Mouse (Mus musculus): ENCODE measurements around the gene Pola1. TPM values are rescaled to one million over a fixed set of nuclear protein-coding genes. Genes with fewer than 3 reads are reported as not detected.
"Not testable (repeated sequence)": the region's sequence is repeated elsewhere in the genome, so short reads cannot be mapped to it uniquely, and the experiment has no call there.

Pola1 gene
- polyA plus RNA-seq, 1 experiment, result 4.8 TPM

GRCm38 (mm10) chrX:93429738-93430260, 202.2 kb downstream of the Pola1 start:
- H3K79me2 ChIP-seq (ENCODE audit: control insufficient read depth, insufficient read depth), result no peaks in the 10 kb centered on the region
- H3K4me3 ChIP-seq (ENCODE audit: insufficient read depth, poor library complexity, severe bottlenecking), result no peak overlapping the region
- H3K36me3 ChIP-seq (ENCODE audit: control insufficient read depth, insufficient read depth), result no peaks in the 10 kb centered on the region
- no peaks in the 10 kb centered on the region for H3K27me3 ChIP-seq (ENCODE audit: control insufficient read depth, insufficient read depth, insufficient read length)
- no peak overlapping the region for H3ac ChIP-seq (ENCODE audit: control insufficient read depth, insufficient read length, low read depth)
- TF ChIP-seq FOSL1 (IDR thresholded peaks at IDR 0.05; ENCODE audit: insufficient read depth, low read length, poor library complexity, severe bottlenecking), result no peak
- TF ChIP-seq CTCF (IDR thresholded peaks at IDR 0.05; ENCODE audit: control insufficient read depth, insufficient read depth, insufficient read length), result no peak
- no peak for TF ChIP-seq USF1 (IDR thresholded peaks at IDR 0.05; ENCODE audit: low read depth)
- TF ChIP-seq MYOD1 (IDR thresholded peaks at IDR 0.05; ENCODE audit: control insufficient read depth, insufficient read length, low read depth), result no peak
- TF ChIP-seq MAX (IDR thresholded peaks at IDR 0.05), result no peak
- TF ChIP-seq MYOG (IDR thresholded peaks at IDR 0.05; ENCODE audit: control insufficient read depth, extremely low read depth, insufficient read length), result no peak
- no peak for TF ChIP-seq CEBPB (IDR thresholded peaks at IDR 0.05; ENCODE audit: low read depth)
- H3K79me3 ChIP-seq (ENCODE audit: low read depth), result no peaks in the 10 kb centered on the region

DNA sequence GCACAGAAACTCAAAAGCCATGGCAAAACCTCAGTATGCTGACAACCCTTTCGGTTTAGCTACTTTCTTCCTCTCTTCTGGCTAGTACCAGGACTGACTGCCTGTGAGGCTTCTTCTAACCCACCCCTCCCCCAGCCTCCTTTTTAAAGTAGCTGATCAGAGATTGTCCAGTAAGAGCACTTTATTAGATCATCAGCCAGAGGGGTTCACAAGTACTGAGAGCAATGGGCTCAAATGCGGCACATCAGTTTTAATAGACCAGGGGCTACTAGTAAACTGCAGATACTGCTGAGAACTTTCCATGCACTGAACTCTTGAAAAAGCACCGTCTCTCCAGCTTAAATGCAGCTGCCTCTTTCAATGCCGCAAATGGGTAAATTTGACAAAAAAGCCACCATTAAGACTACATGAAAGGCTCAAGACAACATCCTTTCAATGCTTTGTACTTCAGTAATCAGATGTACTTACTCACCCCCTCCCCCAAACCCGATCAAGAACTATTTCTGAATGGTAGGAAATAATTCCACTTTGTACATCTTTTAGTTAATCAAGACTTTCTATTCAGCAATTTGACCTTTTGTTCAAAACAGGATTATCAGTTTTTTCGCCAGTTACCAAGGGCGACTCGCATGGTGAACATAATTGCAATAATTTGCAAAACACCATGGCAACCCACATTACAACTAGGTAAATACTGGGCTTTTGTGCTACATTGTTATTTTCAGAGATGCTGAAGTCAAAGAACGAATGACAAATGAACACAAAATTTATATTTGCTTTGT, 202.8 kb downstream of the Pola1 start:
- no peaks in the 10 kb centered on the region for H3K79me3 ChIP-seq (ENCODE audit: low read depth)
- no peaks in the 10 kb centered on the region for H3K36me3 ChIP-seq (ENCODE audit: control insufficient read depth, insufficient read depth)
- TF ChIP-seq CTCF (IDR thresholded peaks at IDR 0.05; ENCODE audit: control insufficient read depth, insufficient read depth, insufficient read length) (no peak), CEBPB (IDR thresholded peaks at IDR 0.05; ENCODE audit: low read depth) (no peak), FOSL1 (IDR thresholded peaks at IDR 0.05; ENCODE audit: insufficient read depth, low read length, poor library complexity, severe bottlenecking) (no peak), MYOD1 (IDR thresholded peaks at IDR 0.05; ENCODE audit: control insufficient read depth, insufficient read length, low read depth) (no peak), MYOG (IDR thresholded peaks at IDR 0.05; ENCODE audit: control insufficient read depth, extremely low read depth, insufficient read length) (no peak), USF1 (IDR thresholded peaks at IDR 0.05; ENCODE audit: low read depth) (no peak), MAX (IDR thresholded peaks at IDR 0.05) (no peak)
- no peak overlapping the region for H3K4me3 ChIP-seq (ENCODE audit: insufficient read depth, poor library complexity, severe bottlenecking)
- H3ac ChIP-seq (ENCODE audit: control insufficient read depth, insufficient read length, low read depth), result no peak overlapping the region
- no peaks in the 10 kb centered on the region for H3K79me2 ChIP-seq (ENCODE audit: control insufficient read depth, insufficient read depth)
- H3K27me3 ChIP-seq (ENCODE audit: control insufficient read depth, insufficient read depth, insufficient read length), result no peaks in the 10 kb centered on the region

DNA sequence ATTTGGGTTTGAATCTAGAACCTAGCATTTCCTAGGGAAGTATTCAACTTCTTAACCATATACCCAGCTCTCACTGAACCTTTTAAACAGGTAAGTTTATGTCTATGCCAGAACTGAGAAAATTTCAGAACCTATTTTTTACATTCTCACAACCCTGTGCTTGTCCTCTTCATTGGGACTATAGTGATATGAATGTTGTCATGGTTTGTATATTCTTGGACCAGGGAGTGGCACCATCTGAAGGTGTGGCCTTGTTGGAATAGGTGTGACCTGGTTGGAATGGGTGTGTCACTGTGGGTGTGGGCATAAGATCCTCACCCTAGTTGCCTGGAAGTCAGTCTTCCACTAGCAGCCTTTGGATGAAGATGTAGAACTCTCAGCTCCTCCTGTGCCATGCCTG, 231.1 kb downstream of the Pola1 start:
- not testable (repeated sequence) for H3K79me2 ChIP-seq (ENCODE audit: control insufficient read depth, insufficient read depth); H3K4me3 ChIP-seq (ENCODE audit: insufficient read depth, poor library complexity, severe bottlenecking); H3ac ChIP-seq (ENCODE audit: control insufficient read depth, insufficient read length, low read depth); H3K36me3 ChIP-seq (ENCODE audit: control insufficient read depth, insufficient read depth); H3K79me3 ChIP-seq (ENCODE audit: low read depth); H3K27me3 ChIP-seq (ENCODE audit: control insufficient read depth, insufficient read depth, insufficient read length)

DNA sequence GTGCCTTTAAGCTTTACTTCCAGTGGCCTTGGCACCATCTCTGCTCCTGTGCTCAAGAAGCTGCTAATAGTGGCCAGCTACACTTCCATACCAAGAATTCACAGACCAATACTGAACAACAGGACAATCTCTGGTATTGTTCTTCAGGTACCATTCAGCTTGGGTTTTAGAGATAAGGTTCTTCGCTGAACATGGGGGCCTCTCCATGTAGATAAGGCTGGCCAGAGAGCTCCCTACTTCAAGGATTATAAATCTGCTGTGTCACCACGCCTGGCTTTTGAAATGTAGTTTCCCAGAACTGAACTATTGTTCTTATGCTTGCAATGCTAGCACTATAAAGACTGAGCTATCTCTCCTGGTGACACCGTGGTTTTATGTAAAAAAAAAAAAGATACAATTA, 234.9 kb downstream of the Pola1 start:
- Histone ChIP-seq H3K79me2 (ENCODE audit: control insufficient read depth, insufficient read depth) (no peaks in the 10 kb centered on the region), H3K4me3 (ENCODE audit: insufficient read depth, poor library complexity, severe bottlenecking) (no peak overlapping the region), H3K27me3 (ENCODE audit: control insufficient read depth, insufficient read depth, insufficient read length) (no peaks in the 10 kb centered on the region), H3ac (ENCODE audit: control insufficient read depth, insufficient read length, low read depth) (no peak overlapping the region), H3K36me3 (ENCODE audit: control insufficient read depth, insufficient read depth) (no peaks in the 10 kb centered on the region), H3K79me3 (ENCODE audit: low read depth) (no peaks in the 10 kb centered on the region)
- no peak for TF ChIP-seq MAX (IDR thresholded peaks at IDR 0.05)
- TF ChIP-seq CTCF (IDR thresholded peaks at IDR 0.05; ENCODE audit: control insufficient read depth, insufficient read depth, insufficient read length), result no peak
- no peak for TF ChIP-seq FOSL1 (IDR thresholded peaks at IDR 0.05; ENCODE audit: insufficient read depth, low read length, poor library complexity, severe bottlenecking)
- no peak for TF ChIP-seq CEBPB (IDR thresholded peaks at IDR 0.05; ENCODE audit: low read depth)
- TF ChIP-seq MYOD1 (IDR thresholded peaks at IDR 0.05; ENCODE audit: control insufficient read depth, insufficient read length, low read depth), result no peak
- TF ChIP-seq MYOG (IDR thresholded peaks at IDR 0.05; ENCODE audit: control insufficient read depth, extremely low read depth, insufficient read length), result no peak
- TF ChIP-seq USF1 (IDR thresholded peaks at IDR 0.05; ENCODE audit: low read depth), result no peak

GRCm38 (mm10) chrX:93377285-93377972, 254.5 kb downstream of the Pola1 start:
- H3K79me3 ChIP-seq (ENCODE audit: low read depth), result no peaks in the 10 kb centered on the region
- no peaks in the 10 kb centered on the region for H3K27me3 ChIP-seq (ENCODE audit: control insufficient read depth, insufficient read depth, insufficient read length)
- no peak for TF ChIP-seq USF1 (IDR thresholded peaks at IDR 0.05; ENCODE audit: low read depth)
- no peak for TF ChIP-seq MAX (IDR thresholded peaks at IDR 0.05)
- TF ChIP-seq MYOG (IDR thresholded peaks at IDR 0.05; ENCODE audit: control insufficient read depth, extremely low read depth, insufficient read length), result no peak
- no peak for TF ChIP-seq CTCF (IDR thresholded peaks at IDR 0.05; ENCODE audit: control insufficient read depth, insufficient read depth, insufficient read length)
- no peak for TF ChIP-seq MYOD1 (IDR thresholded peaks at IDR 0.05; ENCODE audit: control insufficient read depth, insufficient read length, low read depth)
- no peak for TF ChIP-seq FOSL1 (IDR thresholded peaks at IDR 0.05; ENCODE audit: insufficient read depth, low read length, poor library complexity, severe bottlenecking)
- TF ChIP-seq CEBPB (IDR thresholded peaks at IDR 0.05; ENCODE audit: low read depth), result no peak
- no peak overlapping the region for H3K4me3 ChIP-seq (ENCODE audit: insufficient read depth, poor library complexity, severe bottlenecking)
- no peaks in the 10 kb centered on the region for H3K79me2 ChIP-seq (ENCODE audit: control insufficient read depth, insufficient read depth)
- H3K36me3 ChIP-seq (ENCODE audit: control insufficient read depth, insufficient read depth), result no peaks in the 10 kb centered on the region
- H3ac ChIP-seq (ENCODE audit: control insufficient read depth, insufficient read length, low read depth), result no peak overlapping the region
